Mouse (Mus musculus) MEL (cell line): ENCODE data around the gene Hoxb1.

Experiments
- CHD1 ChIP-seq: IDR thresholded peaks from 2 replicates; pipeline ENCODE4 v1.6.1; 2012; ENCODE audit warnings: low read depth, mild to moderate bottlenecking, inconsistent platforms, low read length, improper control_type of control experiment
- CTCF ChIP-seq, 3 experiments: IDR thresholded peaks in 2 of 3; conservative IDR thresholded peaks in 1 of 3; 2 replicates each; pipeline ENCODE4 v1.5.1; 2011 to 2012; ENCODE audit warnings: low read length in 3 of 3, low read depth in 2 of 3, mild to moderate bottlenecking in 2 of 3, improper control_type of control experiment in 1 of 3, inconsistent platforms in 1 of 3, mixed read lengths in 1 of 3, moderate library complexity in 1 of 3; ENCODE audit not compliant: control insufficient read depth in 1 of 3, insufficient read depth in 1 of 3, poor library complexity in 1 of 3, severe bottlenecking in 1 of 3
- E2F4 ChIP-seq: IDR thresholded peaks from 2 replicates; pipeline ENCODE4 v1.6.1; 2011; ENCODE audit warnings: low read depth, low read length, improper control_type of control experiment, borderline replicate concordance
- ELF1 ChIP-seq: IDR thresholded peaks from 2 replicates; pipeline ENCODE4 v1.6.1; 2014; ENCODE audit warnings: low read depth, mild to moderate bottlenecking, inconsistent platforms, low read length, improper control_type of control experiment, moderate library complexity
- GATA1 ChIP-seq: IDR thresholded peaks from 2 replicates; pipeline ENCODE4 v1.6.1; 2011; ENCODE audit warnings: low read depth, low read length, improper control_type of control experiment
- MEF2A ChIP-seq: IDR thresholded peaks from 2 replicates; pipeline ENCODE4 v1.6.1; 2014; ENCODE audit warnings: low read depth, mild to moderate bottlenecking, inconsistent platforms, low read length, improper control_type of control experiment; ENCODE audit not compliant: poor library complexity, insufficient replicate concordance, severe bottlenecking; ENCODE audit errors: extremely low read depth
- MXI1 ChIP-seq: IDR thresholded peaks from 2 replicates; pipeline ENCODE4 v1.6.1; 2011; ENCODE audit warnings: mild to moderate bottlenecking, low read depth, low read length, improper control_type of control experiment
- NELFE ChIP-seq: IDR thresholded peaks from 2 replicates; pipeline ENCODE4 v1.6.1; 2011; ENCODE audit warnings: low read depth, low read length, improper control_type of control experiment
- POLR2A ChIP-seq, 2 experiments: IDR thresholded peaks; 2 replicates each; pipeline ENCODE4 v1.6.1; 2011 to 2012; ENCODE audit warnings: low read length in 2 of 2, mild to moderate bottlenecking in 2 of 2, control low read depth in 1 of 2, improper control_type of control experiment in 1 of 2, low read depth in 1 of 2, moderate library complexity in 1 of 2; ENCODE audit not compliant: control insufficient read depth in 1 of 2, insufficient read depth in 1 of 2, poor library complexity in 1 of 2
- POLR2AphosphoS2 ChIP-seq: IDR thresholded peaks from 2 replicates; pipeline ENCODE4 v1.6.1; 2011; ENCODE audit warnings: low read length, improper control_type of control experiment
- RAD21 ChIP-seq: IDR thresholded peaks from 2 replicates; pipeline ENCODE4 v1.6.1; 2011; ENCODE audit warnings: mild to moderate bottlenecking, low read depth, low read length, improper control_type of control experiment
- SMC3 ChIP-seq: IDR thresholded peaks from 2 replicates; pipeline ENCODE4 v1.6.1; 2011; ENCODE audit warnings: low read depth, low read length, improper control_type of control experiment
- ZMIZ1 ChIP-seq: IDR thresholded peaks from 2 replicates; pipeline ENCODE4 v1.6.1; 2012; ENCODE audit warnings: low read depth, mild to moderate bottlenecking, inconsistent platforms, low read length, improper control_type of control experiment, moderate library complexity

DNA sequence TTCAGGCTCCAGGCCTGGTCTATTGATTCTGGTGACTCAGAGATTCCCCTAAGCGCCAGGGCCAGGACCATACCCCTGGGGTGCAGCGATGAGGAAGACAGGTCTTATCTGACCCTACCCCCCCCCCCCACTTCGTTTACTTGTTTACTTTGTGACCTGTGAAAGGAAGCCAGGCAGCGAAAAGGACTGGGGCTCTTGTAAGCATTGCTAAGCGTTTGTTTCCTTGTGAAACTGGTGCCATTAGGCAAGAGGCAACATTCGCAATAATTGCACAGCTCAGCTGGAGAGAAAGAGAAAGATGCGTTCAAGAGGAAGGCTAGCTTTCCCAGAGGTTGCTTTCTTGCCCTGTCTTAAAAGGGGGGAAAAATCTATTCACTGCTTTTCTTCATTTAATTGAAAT lies 3.6 kb downstream of the Hoxb1 start:
- TF ChIP-seq ELF1 (no peak), GATA1 (no peak), CHD1 (no peak), ZMIZ1 (no peak), SMC3 (no peak), RAD21 (no peak), NELFE (no peak), MXI1 (no peak), CTCF (IDR thresholded peaks at IDR 0.05 in 2 of 3, conservative IDR thresholded peaks at IDR 0.05 in 1 of 3; ENCODE audit: control insufficient read depth in 1 of 3, insufficient read depth in 1 of 3, low read depth in 2 of 3, low read length in 3 of 3, poor library complexity in 1 of 3, severe bottlenecking in 1 of 3) (no peak), E2F4 (no peak), POLR2A (IDR thresholded peaks at IDR 0.05; ENCODE audit: control insufficient read depth in 1 of 2, insufficient read depth in 1 of 2, low read depth in 1 of 2, low read length in 2 of 2, poor library complexity in 1 of 2) (no peak), POLR2AphosphoS2 (no peak), MEF2A (no peak)
